Mouse (Mus musculus): ENCODE measurements at regions not wholly inside any gene's neighbourhood (a gene's known extent, or its start where the extent isn't known, plus 50 kb on each side); places are given as distances from the start of the nearest gene placed in this dataset.

- in situ Hi-C loops (cut with MboI, MseI) = no loop called here
Observed at GRCm38 (mm10) chr12:12509164-12509937, 247.4 kb downstream of the Fam49a start.

- in situ Hi-C loops (cut with MboI, MseI) = no loop called here
Observed at GRCm38 (mm10) chr12:12508487-12509125, 246.7 kb downstream of the Fam49a start.

GRCm38 (mm10) chr12:12506671-12507070 is 244.7 kb downstream of the Fam49a start:
- in situ Hi-C loops (cut with MboI, MseI) = no loop called here

GRCm38 (mm10) chr12:12505590-12505989 is 243.7 kb downstream of the Fam49a start:
- in situ Hi-C loops (cut with MboI, MseI) = no loop called here

GRCm38 (mm10) chr12:12499903-12500302 is 238.0 kb downstream of the Fam49a start:
- in situ Hi-C loops (cut with MboI, MseI) = no loop called here

- in situ Hi-C loops (cut with MboI, MseI) = no loop called here
Observed at GRCm38 (mm10) chr12:12498621-12499020, 236.7 kb downstream of the Fam49a start.

GRCm38 (mm10) chr12:12497277-12497841 is 235.4 kb downstream of the Fam49a start:
- in situ Hi-C loops (cut with MboI, MseI) = no loop called here

GRCm38 (mm10) chr12:12496593-12497141 is 234.7 kb downstream of the Fam49a start:
- in situ Hi-C loops (cut with MboI, MseI) = no loop called here

GRCm38 (mm10) chr12:12490173-12490572 is 228.2 kb downstream of the Fam49a start:
- in situ Hi-C loops (cut with MboI, MseI) = no loop called here

GRCm38 (mm10) chr12:12488090-12488489 is 226.2 kb downstream of the Fam49a start:
- in situ Hi-C loops (cut with MboI, MseI) = no loop called here

GRCm38 (mm10) chr12:12486656-12487356 is 224.9 kb downstream of the Fam49a start:
- in situ Hi-C loops (cut with MboI, MseI) = no loop called here

GRCm38 (mm10) chr12:12484921-12485680 is 223.2 kb downstream of the Fam49a start:
- in situ Hi-C loops (cut with MboI, MseI) = no loop called here

GRCm38 (mm10) chr12:12480451-12480850 is 218.5 kb downstream of the Fam49a start:
- in situ Hi-C loops (cut with MboI, MseI) = no loop called here

GRCm38 (mm10) chr12:12452086-12452485 is 190.1 kb downstream of the Fam49a start:
- in situ Hi-C loops (cut with MboI, MseI) = no loop called here

- in situ Hi-C loops (cut with MboI, MseI) = no loop called here
Observed at GRCm38 (mm10) chr12:12446768-12447167, 184.8 kb downstream of the Fam49a start.

GRCm38 (mm10) chr12:12446281-12446680 is 184.3 kb downstream of the Fam49a start:
- in situ Hi-C loops (cut with MboI, MseI) = no loop called here

- in situ Hi-C loops (cut with MboI, MseI) = no loop called here
Observed at GRCm38 (mm10) chr12:12442872-12443271, 180.9 kb downstream of the Fam49a start.

- in situ Hi-C loops (cut with MboI, MseI) = no loop called here
Observed at GRCm38 (mm10) chr12:12436379-12436778, 174.4 kb downstream of the Fam49a start.

- in situ Hi-C loops (cut with MboI, MseI) = no loop called here
Observed at GRCm38 (mm10) chr12:12432597-12432996, 170.7 kb downstream of the Fam49a start.
